Mouse (Mus musculus) frontal cortex, adult (tissue): Measurements from ENCODE around the gene Jazf1.

Source experiments
- ATAC-seq: cut with Nextera tagmentation; 2 replicates; pipeline ENCODE4 v1.9.2; 2017; ENCODE audit warnings: mild to moderate bottlenecking, moderate library complexity, mixed read lengths; ENCODE audit not compliant: low TSS enrichment

Gene Jazf1

GRCm38 (mm10) chr6:52917471-52917870 lies 151.0 kb downstream of the Jazf1 start:
- ATAC-seq = no peak

DNA sequence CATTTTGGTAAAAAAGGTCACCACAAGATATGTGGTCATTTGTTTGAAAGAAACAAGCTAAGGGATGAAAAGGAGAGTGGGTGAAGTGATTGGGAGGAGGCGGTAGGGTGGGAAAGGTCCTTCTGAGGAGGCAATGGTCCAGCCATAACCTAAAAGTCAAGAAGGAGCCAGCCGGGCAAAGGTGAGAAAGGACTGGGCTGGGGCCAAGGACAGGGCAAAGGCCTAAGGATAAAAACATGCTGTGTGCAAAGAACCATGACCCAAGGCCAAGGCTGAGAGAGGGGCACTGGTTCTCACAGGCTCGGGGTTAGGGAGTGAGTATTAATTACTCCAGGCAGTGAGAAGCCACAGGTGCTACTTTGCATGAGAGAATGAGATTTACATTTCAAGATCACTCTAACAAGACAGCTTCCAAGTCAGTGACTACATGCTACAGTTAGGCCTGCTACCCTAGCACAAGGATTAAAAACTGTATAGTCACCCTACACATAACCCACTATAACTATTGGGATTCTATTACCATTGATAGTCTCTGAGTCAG lies 151.5 kb downstream of the Jazf1 start:
- ATAC-seq = no peak

DNA sequence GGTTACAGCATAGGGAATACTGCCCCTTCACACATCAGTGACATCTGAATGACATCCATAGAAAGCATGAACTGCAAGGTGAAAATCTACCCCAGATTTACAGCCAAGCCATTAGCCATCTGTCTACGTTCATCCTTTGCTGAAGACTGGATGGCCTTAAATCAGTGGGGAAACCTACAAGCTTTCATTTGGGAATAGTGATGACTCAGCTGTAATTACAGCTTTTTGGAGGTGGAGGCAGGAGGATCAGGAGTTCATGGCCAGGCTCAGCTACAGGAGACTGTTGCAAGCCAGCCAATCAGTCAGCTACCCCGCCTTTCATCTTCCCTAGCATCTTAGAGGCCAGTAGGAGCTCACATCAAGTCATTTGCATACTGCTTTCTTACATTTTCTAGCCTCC lies 153.5 kb downstream of the Jazf1 start:
- no peak for ATAC-seq

GRCm38 (mm10) chr6:52912143-52912918 lies 156.1 kb downstream of the Jazf1 start:
- peak; percentile 78 for ATAC-seq

- no peak for ATAC-seq
Observed at GRCm38 (mm10) chr6:52906801-52907200, 161.6 kb downstream of the Jazf1 start.

- no peak for ATAC-seq
Observed at GRCm38 (mm10) chr6:52905100-52905499, 163.3 kb downstream of the Jazf1 start.

DNA sequence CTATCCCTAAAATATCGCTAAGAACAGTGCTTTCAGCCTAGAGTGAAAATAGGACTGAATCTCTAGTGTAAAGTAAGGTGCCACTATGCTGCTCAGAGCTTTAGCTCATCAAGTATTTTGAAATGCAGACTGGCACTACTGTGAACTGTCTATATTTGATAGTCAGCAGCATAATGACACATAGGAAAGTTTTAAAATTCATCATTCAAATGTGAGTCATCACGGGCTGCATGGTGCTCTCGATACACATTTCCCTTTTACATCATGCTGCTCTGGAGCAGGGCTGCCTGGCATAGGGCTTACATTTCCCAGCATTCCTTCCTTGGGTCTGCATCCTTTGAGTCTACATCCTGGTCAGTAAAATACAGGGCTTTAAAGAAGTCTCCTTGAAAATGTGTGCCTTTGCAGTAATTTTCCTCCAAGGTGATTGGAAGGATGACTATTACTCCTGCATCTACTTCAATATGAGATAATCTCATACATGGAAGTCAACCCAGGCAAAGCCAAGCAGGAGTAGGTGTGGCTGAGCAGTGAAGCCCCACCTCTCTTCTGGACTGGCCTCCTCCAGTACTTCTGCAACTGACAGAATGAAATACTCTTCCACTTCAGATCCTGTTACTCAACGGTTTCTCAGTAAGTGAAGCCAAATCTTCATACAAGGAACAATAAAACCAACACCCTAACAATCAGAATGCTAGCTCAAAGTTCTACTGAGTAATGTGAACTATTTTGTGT lies 165.0 kb downstream of the Jazf1 start:
- ATAC-seq = peak; percentile 80

GRCm38 (mm10) chr6:52899574-52900245 lies 168.7 kb downstream of the Jazf1 start:
- no peak for ATAC-seq

DNA sequence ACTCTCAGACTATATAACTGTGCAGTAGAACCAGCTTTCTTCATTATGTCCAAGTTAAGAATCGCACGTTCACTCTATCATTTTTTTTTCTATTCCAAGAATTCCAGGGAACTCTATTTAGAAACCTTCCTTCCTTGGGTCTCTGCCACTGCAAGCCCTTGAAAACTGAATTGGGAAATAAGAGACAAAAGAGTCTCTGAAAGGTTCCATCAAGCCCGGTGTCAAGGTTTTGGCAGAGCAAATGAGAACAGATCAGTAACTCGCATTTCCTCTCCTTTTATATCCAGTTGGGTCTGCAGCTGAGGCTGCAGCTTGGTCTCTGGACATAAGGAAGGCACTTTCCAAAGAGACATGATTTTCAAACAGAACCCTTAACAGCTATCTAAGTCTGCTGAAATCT lies 173.4 kb downstream of the Jazf1 start:
- 0 out of 2 replicates have a peak, but pooled peaks have one; percentile 29 for ATAC-seq

- no peak for ATAC-seq
Observed at GRCm38 (mm10) chr6:52894501-52894823, 174.0 kb downstream of the Jazf1 start.

DNA sequence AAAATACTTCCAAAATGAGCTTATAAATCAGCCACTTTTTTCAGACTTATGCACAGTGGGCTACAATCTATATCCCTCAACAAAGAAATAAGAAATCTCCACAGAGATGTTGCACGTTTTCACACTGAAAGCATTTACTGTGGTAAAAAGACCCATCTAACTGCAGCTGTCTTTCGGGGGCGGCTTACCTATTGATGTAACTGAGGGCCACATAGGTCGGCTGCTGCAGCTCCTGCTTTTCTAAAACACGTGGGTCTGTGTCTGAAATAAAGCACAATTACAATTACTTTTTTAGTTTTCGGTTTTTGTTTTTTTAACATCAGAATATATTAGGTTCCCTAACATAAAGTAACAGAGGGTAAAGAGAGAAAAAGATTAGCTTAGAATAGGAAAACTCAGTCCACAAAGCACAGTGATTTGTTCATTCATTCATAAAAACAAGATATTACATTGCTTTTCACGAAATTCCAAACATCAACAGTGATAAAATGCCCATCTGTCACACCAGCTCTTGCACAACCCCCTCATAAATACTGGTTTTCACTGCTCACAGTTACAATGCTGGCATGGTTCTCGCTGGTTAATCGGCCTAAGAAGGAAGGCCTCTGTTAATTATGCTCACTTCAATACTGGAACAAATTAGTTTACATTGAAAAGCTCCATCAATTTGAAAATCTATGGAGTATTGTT lies 174.5 kb downstream of the Jazf1 start:
- ATAC-seq = no peak

- no peak for ATAC-seq
Observed at GRCm38 (mm10) chr6:52892978-52893377, 175.5 kb downstream of the Jazf1 start.

- ATAC-seq = peak; percentile 45; the same call in 1 of the 2 replicates
Observed at GRCm38 (mm10) chr6:52887541-52888203, 180.8 kb downstream of the Jazf1 start.

GRCm38 (mm10) chr6:52883773-52884172 lies 184.7 kb downstream of the Jazf1 start:
- ATAC-seq = no peak

DNA sequence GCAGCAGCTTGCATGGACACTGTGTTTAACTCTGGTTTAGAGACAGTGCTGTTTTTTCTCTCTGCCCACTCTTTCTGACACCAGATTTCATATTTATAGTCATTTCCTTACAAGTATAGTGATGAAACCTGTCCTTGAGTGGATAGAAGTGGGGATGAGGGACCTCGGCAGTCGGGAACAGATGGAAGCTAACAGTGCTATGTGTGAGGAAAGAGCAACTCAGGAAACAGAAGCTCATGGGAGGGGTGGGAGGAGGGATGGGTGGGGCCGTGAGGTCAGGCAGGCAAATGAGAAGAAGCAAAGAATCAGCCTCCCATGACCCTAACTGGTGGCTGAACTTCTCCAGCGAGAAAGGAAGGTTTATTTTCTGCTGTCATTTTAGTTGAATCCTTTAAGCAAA lies 191.3 kb downstream of the Jazf1 start:
- peak; percentile 89 for ATAC-seq

- ATAC-seq = no peak
Observed at GRCm38 (mm10) chr6:52871306-52871705, 197.1 kb downstream of the Jazf1 start.

DNA sequence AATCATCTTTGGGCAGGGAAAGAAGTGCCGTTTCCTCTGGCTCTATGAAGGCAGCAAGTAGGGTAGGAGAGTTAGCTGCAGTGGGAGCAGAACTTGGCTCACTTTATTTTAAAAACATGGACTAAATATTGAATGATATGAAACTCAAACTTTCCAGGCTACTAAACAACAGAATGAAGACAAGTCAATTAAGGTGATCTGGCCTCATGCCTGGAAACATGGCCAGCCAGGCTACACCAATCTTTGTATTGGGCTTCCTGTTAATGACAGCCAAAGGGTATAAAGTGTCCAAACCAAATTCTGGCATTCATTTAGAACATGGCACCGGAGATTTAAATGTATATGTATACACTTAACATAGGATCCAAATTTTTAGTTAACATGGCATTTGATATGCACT lies 199.2 kb downstream of the Jazf1 start:
- ATAC-seq = no peak

- ATAC-seq = no peak
Observed at GRCm38 (mm10) chr6:52868352-52868751, 200.1 kb downstream of the Jazf1 start.

- ATAC-seq = no peak
Observed at GRCm38 (mm10) chr6:52861928-52862327, 206.5 kb downstream of the Jazf1 start.

DNA sequence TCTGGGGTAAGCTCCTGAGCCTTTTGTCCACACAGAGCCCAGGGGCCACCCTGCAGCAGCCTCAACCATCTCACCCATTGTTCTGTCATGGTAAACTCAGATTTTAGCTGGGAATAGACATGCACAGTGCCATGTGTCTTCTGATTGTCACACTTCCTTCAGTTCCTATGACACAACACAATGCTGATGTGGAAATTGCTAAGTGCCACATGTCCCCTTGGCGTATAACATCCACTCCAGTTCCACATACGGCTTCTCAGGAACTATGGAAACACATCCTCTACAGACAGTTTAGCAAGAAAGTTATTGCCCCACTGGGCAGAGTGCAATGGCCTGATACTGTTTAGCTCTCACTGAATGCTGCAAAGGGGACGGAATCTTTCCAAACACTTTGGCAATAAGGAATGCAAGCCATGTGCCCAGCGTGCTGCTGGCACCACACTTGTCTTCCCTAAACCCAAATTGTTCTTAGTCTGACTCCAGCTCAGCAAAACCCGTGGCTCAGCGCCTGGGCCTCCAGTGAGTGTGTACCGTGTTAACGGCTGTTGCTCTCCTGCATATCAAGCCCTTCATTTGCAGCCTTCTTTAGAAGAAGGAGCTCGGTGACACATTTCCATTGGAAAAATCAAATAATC lies 207.1 kb downstream of the Jazf1 start:
- peak; percentile 55 for ATAC-seq

DNA sequence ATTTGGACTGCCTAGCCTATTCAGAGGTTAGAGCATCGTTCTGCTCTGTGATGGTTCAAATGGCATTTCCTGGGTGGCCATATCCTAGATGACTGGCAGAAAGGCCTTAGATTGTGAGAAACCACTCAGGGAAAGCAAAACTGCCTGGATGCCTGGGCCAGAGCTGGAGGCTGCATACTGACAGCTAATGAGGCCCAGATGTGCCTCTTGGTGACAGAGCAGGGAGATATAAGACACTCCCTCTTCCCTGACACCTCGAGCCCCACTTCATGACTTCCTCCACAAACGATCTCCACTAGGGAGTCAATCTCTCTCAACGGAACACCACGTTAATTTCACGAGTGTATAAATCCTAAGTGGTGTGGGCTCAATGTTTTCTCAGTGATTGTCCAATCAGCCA lies 207.7 kb downstream of the Jazf1 start:
- no peak for ATAC-seq
